Mouse (Mus musculus) liver, postnatal 0 days (tissue): ENCODE results near the gene Tada3.

Source experiments
- CTCF ChIP-seq: sonication (generic); IDR thresholded peaks from 2 replicates; pipeline ENCODE4 v1.5.1; 2016; ENCODE audit warnings: antibody characterized with exemption, low read depth
- EP300 ChIP-seq: IDR thresholded peaks from 2 replicates; pipeline ENCODE4 v1.6.1; 2016; ENCODE audit warnings: antibody characterized with exemption, low read depth, mild to moderate bottlenecking

GRCm38 (mm10) chr6:113366639-113367038, 11.0 kb downstream of the Tada3 start:
- TF ChIP-seq CTCF (no peak), EP300 (no peak)
